Mouse (Mus musculus): ENCODE results near the gene Nab2.

Gene Nab2

DNA sequence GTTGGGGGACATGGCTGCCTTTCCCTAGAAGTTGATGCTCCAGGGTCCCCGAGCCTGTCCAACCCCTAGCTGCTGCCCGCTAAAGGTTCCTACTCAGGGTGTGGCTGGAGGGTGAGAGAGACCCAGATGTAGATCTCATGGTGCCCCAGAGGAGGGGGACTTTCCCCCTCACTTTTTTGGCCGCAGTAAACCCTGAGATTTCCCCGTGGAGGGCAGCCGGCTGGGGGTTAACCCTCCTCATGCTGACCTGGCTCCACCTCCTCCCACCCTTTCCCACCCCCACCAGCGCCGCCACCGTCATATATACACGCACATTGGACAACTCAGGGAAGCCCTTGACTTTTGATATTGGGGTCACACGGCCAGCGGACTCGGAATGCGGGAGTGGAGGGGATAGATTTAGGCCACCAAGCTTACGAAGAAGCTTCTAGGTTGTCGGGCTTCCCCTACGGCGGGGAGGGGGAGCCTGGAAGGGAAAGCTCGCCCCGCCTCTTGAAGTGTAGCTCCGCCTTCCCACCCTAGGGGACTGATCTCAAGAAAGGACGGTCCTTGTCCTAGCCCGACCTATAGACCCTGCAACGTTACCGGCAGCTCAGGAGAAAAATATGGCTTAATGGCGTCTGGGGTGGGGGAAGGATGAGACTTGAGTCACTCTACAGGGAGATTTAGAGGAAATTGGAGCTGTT is 24.7 kb downstream of the Nab2 start:
- no peak for DNase-seq (ENCODE audit: low read depth, low spot score)

DNA sequence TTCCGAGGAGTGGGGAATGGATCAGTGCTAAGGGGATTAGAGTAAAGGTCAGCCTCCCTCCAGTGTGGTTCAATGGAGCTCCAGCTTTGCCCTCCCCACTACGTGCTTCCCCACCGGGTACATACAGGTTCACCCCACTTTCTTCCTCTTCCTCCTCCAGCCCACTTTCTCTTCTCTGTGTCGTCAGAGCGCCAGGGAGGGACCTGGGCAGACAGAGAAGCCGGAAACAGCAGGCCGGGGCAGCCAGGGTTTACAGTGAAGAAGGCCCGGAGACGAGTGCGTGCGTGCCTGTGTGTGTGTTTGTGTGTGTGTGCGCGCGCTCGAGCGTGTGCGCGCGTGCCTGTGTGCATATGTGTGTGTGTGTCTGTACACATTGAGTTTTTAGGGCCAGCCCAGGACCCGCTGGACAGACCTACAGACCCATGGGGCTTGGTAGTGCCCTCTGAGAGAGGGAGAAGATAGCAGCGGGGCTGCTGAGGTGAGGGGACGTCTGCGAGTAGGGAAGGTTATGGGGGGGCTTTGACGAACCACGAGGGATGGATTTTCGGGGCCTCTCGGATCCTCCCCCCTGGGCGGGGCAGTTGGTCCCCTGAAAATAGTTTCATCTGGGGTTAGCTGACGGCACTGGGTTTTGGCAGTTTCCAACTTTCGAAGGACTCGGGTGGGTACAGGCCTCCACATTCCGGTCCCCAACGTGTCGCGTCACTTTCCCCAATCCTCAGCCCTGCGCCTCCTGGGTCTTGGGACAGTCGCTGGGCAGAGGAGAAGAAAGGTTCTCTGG is 25.4 kb downstream of the Nab2 start, which contains the start of gene Stat6:
Gene Stat6 (plus strand): TSS at position 215 of the 781 bp plus-strand sequence.
- no peak for DNase-seq (ENCODE audit: low read depth, low spot score)

DNA sequence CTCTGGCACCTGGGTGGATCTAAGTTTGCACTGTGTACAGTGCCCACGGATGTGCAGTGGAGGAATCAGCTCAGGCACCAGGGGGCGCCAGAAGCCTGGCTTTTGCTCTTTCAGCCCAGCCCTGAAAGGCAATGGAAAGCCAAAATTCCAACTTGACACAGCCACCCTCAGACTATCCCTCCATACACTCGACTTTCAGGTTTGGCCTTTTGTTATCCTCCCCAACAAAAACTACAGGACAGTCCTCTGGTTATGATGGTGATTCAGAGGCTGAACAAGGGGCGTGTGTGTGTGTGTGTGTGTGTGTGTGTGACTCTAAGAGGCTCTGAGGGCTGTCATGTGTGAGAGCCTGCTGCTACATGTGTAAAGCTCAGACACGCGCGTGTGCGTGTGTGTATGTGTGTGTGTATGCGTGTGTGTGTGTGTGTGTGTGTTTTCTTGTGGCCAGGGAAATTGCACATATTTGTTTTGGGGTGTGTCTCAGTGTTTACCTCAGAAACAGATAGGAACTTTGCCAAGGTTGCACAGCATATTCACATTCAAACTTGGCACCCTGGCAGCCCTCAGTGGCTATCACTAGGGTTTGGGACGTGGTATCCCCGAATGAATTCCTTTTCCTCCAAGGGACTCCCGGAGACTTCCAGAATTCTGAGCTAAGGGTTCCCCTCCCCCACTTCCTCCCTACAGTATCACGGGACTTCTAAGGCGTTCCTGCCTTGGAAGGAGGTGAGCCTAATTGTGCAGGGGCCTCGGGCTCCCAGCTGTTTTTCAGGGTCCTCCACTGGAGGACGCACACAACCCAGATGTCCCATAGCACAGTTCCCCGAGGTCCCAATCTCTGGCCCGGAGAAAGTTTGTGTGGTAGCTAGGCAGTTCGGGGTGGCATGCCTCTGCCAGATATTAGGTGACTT is 26.3 kb downstream of the Nab2 start:
- no peak for DNase-seq (ENCODE audit: low read depth, low spot score)

DNA sequence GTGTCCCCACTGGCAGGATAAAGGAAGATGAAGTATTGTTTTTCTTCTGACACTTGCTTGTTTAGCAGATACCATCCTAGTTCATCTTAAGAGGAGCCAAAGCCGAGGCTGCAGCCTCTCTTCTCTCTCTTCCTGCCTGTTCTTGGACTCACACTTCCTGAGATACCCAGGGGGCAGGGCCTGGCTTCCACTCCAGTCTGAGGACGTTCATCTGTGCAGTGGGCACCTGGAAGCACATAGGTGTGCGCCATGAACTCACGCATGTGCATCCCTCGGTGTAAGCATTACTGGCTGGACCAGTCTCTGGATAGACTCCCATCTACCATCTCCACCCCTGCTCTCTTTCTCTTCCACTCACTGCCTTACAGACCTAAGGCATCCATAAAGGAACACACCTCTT is 27.9 kb downstream of the Nab2 start:
- DNase-seq (ENCODE audit: low read depth, low spot score): no peak

DNA sequence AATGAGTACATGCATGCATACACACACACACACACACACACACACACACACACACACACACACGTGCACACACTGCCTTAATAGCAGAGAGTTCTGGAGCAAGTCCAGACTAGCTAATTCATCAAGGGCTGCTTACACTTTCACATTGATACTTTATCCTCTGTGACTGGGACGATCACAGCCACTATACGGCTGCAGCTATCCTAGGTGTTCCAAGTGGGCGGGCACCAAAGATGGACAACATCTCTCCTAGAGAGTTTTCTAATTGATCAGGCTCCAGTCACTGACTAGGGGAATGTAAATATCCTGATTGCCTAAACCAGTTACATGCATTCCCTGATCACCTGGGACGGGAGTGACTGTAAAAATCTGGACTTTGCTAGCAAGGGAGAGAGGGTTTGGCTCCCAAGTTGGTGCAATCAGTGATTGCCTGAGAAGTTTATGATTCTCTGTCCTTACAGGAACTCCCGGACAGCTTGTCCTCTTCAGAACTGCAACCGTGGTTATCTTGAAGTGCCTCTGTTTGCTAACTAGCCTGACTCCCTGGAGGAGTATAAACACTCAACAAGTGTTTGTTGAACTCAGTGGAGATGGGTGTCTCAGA is 35.6 kb downstream of the Nab2 start:
- DNase-seq (ENCODE audit: low read depth, low spot score): no peak

DNA sequence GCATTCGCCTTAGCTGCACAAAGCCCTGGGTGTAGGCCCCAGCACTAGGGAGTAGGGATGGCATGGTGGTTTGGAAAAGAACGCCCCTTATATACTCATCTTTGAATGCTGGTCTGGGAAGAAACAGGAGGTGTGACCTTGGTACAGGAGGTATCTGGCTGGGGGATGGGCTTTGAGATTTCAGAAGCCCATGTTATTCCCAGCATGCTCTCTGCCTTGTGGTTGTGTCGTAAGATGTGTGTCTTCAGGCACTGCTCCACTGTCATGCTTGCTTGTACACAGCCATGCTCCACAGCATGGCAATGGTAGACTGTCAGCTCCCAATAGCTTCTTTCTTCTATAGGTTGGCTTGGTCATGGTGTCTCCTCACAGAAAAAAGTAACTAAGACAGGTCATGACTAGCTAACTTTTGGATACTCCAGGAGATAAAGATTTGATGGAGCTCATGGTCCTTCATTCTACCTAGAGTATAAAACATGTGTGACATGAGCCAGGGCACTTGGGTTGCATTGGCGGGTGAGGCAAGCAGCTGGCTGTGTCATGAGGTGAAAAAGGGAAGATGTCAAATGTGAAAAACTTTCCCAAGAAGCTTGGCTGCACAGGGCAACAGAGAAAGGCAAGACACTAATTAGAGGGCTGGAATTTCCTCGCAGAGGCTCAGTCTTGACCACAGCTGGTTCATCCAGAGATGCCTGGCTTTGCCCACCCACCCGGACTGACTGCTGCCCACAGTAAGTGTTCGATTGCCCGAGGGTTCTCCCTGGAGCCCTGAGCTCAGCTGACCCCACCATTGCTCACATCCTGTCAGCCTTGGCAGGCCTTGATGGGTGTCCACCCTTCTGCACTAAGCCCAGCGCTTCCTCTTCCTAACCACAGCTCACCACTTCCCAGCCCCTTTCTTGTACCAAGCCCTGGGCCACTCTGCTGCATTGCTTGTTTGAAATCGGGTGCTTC is 36.8 kb downstream of the Nab2 start:
- DNase-seq (ENCODE audit: low read depth, low spot score): no peak

DNA sequence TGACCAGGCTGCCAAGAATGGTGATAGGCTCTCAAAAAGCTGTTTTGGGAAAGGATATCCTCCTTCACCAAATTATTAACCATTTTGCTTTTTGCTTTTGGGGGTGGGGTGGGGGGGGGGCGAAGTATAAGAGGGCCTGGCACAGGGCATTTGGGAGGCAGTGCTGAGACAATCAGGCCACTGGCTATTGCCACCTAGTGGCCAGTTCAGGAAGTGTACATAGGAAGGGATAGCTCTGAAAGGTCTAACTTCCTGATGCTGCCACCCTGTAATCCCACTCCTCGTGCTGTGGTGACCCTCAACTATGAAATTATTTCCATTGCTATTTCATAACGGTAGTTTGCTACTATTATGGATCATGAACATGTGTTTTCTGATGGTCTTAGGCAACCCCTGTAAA is 41.9 kb downstream of the Nab2 start:
- no peak for DNase-seq (ENCODE audit: low read depth, low spot score)

DNA sequence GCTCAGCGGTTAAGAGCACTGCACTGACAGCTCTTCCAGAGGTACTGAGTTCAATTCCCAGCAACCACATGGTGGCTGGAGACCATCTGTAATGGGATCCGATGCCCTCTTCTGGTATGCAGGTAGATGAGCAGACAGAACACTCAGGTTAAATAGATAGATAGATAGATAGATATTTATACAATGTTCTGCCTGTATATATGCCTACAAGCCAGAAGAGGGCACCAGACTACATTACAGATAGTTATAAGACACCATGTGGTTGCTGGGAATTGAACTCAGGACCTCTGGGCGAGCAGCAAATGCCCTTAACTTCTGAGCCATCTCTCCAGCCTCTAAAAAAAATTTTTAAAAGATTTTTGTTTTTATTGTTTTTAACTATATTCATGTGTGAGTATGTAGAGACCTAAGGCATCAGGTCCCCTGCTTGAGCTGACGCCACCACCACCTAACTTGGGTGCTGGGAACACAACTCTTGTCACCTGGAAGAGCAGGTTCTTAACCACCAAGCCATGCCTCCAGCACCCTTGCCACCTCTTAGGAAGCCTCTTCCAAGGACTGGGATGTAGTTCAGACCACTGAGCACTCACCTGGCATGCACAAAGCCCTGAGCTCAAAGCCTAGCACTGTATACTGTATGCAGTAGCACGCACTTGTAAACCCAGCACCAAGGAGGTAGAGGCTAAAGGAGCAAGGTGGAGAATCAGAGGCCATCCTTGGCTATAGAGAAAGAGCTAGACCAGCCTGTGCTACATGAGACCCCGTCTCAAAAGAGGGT is 44.7 kb downstream of the Nab2 start:
- DNase-seq (ENCODE audit: low read depth, low spot score): no peak

DNA sequence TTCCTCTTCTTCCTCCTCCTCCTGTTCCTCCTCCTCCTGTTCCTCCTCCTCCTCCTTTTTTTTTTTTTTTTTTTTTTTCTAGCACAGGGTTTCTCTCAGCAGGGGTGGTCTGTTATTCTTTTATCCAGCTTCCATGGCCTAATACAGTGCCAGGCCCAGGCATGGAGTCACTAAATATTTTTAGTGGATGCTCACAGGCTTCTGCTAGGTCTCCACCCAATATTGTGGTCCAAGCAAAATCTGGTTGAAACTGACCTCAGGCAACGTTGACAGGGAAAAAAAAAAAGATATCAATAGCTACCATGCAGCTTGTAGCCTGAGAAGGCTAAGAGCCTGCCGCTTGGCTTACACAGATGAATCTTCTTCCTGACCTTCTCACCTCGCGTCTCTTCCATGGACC is 45.7 kb downstream of the Nab2 start:
- no peak for DNase-seq (ENCODE audit: low read depth, low spot score)

DNA sequence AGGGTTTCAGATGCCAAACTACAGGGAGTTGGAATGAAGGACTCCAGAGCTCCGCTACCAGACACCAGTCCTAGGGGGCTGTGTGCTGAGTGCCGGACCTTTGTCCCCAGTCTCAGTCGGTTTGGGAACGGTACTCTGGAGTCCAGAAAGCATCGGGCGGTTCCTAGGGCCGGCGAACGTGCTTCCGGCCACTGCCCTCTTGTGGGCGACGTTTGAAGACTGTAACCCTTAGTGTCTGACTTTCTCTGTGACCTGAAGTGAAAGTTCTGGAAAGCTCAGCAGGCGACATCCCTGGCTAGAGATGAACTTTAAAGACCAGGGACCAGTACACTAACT is 46.3 kb downstream of the Nab2 start:
- no peak for DNase-seq (ENCODE audit: low read depth, low spot score)

DNA sequence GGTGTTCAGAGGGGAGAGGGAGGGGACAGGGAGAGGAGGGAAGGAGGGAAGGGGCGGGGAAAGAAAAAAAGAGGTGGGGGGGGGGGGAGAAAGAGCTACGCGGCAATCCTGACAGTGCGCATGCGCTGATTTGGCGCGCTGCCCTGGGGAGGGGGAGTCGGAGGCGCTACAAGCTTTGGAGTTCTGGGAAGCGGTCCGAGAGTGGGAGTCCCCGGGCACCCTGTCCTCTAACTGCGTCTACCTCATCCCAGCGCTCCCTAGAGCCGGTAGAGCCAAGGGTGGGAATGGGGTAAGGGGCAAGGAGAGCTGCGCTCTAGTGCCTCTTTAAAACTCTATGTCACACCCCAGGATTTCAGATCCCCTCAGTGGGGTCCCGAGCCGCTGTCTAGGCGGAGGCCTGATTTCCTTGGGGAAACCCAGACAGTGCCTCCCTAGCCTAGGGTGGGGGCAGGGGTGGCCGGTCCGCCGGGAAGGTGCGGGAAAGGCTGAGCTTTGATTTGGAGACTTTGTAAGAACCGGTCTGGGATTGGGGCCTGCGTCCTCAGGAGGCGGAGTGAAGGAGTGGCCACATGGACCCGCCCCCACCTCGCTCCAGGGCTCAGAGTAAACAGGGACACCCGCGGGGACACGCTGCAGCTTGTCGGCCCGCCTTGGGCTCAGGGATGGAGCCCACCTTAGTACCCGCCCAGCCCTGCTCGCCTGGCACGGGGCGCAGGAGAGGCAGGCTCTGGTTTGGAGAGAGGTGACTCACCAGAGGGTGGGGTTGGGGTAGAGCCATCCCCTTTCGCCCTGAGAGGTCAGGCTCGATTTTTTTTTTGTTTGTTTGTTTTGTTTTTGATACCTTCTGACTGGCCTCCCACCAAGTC is 46.9 kb downstream of the Nab2 start:
- DNase-seq (ENCODE audit: low read depth, low spot score): peak; percentile 78

DNA sequence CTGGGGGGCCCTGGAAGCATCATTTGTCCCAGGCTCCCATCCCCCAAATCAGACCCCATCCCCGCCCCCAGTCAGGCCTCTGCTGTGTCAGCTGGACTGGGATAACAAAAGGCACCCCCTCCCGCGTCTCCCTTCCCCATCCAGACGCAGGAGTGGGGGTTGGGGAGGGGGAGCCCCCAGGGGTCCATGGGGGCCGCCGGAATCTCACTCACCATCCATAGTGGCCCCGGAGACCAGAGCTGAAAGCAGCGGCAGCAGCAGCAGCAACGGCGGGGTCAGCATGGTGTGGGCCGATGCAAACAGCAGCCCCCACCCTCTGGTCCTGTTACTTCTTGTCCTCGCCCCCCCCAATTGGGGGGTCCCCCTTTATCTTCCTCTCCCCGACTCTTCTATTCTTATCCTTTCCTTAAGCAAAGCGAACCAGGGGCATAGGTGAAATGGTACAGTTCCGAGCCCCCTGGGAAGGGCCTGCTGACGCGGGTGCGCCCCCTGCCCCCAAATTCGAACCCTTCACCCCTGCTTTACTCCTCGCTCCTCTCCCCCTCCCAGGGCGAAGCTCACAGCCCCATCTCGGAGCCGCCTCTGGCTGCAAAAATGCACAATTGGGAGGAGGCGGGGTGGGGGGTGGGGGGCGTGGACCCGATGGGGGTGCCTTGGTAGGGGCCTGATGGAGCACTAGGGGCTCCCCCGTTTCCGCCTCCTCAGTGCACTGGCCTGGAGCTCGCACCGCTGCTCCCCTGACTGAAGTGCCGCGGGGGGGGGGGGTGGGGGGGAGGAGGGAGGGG is 47.8 kb downstream of the Nab2 start, which contains the start of gene Lrp1:
Gene Lrp1 (minus strand): TSS at position 743 of the 785 bp plus-strand sequence.
- DNase-seq (ENCODE audit: low read depth, low spot score): no peak

DNA sequence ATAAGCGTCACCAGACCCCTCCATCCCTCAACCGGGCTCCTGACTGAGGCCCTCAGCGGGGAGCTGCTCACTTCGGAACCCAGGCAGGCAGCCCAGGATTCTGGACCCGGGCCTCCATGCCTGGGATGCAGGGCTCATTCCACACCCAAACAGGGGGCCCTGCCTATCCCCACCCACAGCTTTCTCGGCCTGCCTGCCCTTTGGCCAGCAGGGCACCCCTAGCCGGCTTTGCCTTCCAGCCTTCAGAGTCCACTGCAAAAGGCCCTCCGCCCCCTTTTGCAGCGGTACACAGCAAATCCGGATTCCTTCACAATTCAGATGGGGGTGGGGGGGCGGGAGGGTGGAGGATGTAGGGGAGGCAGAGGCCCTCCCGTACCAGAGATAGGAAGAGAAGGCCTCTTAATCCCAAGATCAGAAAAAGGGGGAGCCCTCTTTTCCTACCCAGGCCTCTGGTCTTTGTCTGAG is 48.4 kb downstream of the Nab2 start:
- no peak for DNase-seq (ENCODE audit: low read depth, low spot score)

DNA sequence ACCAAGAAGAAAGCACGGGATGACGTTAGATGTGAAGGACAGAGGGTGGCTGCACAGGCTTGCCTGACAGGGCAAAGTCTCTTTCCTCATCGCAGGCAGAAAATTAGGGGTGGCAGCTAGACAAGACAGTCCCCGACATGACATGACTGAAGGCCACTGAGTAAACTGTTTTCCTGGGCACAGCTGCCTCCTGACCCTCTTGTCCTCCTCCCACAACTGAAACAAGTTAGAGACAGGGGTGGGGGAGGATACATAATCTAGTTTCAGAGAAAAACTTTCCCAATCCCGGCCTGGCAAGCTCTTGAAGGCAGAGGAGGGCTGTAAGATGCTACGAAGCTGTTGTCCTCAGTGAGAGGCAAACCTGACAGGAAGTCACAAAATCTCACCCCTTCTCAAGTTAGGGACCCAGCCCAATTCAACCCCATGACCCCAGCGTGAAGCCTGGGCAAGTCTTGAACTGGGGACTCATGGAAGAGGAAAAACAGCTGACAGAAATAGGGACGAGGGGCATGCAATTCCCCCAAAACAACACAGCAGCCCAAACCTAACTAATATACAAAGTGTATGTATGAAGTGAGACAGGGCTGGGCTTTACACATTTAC is 49.1 kb downstream of the Nab2 start:
- no peak for DNase-seq (ENCODE audit: low read depth, low spot score)

DNA sequence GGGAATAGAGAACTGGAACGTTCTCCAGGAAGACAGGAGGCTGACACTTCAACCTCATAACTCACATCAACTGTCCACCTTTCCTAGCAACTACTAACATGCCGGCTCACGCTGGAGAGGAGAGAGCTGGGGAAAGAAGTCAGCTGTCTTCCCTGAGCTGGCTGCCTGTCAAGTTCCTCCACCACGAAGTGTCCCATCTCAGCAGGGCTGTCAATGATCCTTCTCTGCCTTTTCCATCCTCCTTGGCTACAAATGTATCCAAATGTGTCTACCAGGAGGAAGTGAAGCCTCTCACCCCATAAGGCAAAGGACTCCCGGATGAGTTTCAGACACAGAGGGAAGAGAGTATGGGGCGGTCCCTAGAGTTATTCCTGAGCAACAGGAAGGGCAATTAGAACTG is 50.2 kb downstream of the Nab2 start:
- DNase-seq (ENCODE audit: low read depth, low spot score): no peak

DNA sequence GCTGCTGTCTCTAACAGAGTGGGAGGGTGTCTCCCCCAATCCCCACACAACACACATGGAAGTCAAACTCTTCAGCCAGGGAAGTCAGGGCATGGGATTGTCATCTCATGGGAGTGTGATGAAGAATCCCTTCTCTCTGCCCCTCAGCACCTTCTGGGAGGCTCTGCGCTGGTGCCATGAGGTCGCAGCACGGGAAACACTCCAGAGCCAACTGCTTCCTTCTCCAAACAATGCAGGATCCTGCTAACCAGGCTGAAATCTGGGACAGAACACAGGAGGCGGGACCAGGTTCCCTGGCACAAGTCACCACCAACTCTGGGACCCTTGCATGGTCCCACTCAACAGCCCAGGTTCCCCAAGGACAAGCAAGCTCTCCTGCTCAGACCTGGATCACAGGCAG is 51.1 kb downstream of the Nab2 start:
- DNase-seq (ENCODE audit: low read depth, low spot score): no peak

DNA sequence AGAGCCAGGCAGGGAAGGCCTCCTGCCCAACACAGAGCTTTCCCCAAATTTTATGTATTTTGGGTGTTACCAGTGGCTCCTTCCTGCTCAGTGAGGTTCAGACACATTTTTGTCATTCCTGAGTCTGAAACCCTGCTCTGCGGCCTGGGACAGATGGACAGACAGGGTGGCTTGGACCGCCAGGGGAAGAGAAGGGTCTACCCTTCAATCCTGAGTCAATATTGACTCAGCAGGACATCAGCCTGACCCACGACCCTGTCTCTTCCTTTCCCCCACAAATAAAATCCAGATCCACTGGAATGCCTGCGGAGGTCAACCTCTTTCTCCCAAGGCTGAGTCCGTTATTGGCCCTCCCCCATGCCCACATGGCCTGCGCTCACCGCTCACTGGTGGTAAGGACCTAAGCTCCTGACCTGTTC is 52.1 kb downstream of the Nab2 start:
- DNase-seq (ENCODE audit: low read depth, low spot score): no peak

DNA sequence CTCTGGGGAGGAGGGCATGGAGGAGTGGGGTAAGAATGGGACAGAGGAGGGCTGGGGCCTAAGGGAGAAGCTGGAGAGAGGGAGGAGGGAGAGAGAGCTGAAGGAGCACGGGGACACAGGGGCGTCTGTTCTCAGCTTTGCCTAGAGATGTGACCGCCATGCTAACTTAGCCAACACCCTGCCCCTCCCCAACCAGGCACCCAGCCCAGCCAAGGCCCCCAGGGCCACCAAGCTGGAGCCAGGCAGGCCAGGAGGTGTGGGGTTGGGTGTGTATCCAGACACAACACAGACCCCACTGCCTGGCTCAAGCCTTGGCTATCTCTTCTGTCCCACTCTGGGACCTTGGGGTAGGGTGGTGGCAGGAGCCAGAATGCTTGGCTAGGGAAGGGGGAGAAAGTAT is 52.8 kb downstream of the Nab2 start:
- no peak for DNase-seq (ENCODE audit: low read depth, low spot score)
